Mouse (Mus musculus) ovary, adult 18-20 months (tissue): ENCODE measurements around the gene Bbof1.

ENCODE experiments used
- DNase-seq: peaks from one replicate; pipeline ENCODE4 v3.0.0; 2022; ENCODE audit warnings: low spot score, mixed read lengths

Bbof1 gene

DNA sequence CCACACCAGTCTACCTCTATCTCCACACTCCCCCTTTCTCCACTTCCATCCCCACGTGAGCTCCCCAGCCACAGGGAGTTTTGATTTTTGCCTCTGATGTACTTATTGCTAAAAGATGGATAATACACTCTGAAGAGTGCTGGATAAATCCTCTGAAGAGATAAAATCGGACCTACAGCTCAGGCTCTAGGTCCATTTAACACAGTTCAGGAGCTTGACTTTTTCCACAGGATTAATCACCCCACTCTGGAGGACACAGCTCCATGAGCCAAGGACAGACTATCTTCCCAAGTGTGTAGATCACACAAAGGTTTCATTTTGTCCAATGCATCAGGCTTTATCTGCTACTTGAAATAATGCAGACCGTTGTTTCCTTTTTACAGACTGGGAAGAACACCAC lies 8.8 kb upstream of the Bbof1 start:
- no peak for DNase-seq

DNA sequence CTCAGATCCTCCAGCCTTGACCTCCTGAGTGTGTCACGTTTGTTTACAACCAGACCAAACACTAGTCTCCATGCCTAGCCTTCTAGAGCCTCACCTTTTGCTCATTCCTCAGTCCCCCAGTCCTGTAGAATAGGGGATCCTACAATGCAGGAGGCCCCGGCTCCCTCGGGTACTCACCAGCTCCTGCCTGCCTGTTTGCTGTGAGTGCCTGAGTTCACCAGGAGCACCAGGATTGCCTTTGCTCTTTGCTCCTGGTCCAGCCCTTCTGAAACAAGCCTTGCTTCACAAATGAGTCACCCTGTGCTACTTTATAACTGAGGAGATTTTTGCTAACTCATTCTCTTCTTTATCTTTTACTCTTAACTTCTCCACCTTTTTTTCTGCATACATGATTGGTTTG lies 8.2 kb upstream of the Bbof1 start:
- no peak for DNase-seq

DNA sequence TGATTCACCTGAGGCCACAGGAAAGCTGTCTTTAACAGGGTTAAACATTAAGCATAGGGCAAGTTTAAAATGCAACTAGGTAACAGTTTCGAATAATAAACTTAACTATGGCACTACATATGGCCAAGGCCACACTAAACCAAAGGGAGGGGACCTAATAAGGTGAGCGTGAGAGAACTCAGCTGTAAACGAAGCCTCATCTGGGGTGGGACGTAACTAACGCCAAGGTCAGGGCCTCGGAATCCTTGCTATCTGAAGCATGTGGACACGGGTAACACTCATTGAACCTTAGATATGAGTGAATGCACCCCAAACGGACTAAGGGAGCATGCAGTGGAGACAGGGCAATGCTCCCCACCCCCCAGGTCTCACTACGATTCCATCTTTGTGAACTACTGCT lies 5.9 kb upstream of the Bbof1 start:
- no peak for DNase-seq

DNA sequence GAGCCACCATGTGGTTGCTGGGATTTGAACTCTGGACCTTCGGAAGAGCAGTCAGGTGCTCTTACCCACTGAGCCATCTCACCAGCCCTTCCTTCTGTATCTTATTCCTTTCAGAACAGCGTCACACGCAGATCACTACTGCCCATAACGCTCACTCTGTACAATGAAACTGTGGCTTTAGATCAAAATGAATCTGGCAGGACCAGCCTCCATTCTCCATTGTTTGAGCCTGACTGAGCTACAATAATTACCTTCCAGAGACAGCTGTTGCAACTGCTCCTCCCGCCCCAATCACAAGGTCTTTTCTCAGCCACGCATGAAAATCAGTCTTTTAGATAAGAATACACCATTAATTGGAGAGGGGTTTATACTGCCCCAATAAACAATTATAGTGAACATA lies 4.3 kb upstream of the Bbof1 start:
- DNase-seq: no peak

DNA sequence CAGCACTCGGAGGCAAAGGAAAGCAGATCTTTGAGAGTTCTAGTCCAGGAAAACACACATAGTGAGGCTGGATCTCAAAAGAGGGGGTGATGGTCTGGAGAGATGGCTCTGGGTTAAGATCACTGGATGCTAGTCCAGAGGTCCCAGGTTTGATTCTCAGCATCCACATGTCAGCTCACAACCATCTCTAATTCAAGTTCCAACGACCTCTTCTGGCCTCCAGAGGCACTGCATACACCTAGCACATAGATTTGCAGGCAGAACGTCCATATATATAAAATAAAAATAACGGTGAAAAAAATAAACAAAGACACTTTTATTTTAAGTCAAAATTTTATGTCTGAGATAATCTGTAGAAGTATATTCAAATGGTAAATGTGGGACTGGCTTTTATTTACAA lies 1.6 kb upstream of the Bbof1 start:
- DNase-seq: no peak

DNA sequence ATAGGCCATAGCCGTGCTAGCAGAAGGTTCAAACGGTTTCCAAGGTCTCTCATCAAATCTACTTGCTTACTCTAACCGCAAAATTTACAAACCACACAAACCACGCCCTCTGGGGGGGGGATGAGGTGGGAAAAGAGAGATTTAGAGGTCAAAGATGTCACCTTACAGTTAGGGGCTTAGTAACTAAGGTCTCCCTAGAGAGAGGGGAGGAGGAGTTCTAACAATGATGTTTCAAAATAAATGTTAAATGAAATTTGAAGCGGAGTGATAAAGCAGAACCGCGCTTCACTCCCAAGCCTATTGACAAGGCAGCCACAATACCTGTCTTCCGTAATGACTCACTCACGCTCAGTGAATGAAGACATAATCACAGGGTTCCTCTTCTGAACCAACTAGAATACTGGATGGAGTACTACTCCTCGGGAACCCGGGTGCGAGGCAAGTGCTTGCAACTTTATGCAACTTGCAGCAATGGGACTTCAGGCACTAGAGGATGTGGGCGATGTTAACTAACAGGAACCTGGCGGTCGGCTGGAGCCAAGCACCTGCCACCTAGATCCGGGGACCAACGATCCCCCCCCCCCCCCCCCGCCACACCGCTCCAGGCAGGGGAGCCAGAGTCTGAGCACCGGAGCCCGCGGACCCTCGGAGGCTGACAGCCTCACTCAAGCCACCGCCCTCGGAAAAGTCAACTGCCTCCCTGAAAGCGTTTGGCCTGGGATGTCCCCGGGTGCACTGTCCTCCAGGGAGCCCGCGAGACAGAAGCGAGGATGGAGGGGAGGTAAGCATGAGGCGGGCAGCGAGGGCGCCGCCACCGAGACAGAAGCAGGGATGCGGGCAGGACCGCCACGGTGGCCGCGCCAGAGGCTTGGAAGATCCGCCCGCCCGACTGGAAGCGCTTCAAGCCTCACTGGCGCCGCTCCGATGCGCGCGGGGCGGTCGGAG lies 725 bp upstream of the Bbof1 start:
- no peak for DNase-seq

DNA sequence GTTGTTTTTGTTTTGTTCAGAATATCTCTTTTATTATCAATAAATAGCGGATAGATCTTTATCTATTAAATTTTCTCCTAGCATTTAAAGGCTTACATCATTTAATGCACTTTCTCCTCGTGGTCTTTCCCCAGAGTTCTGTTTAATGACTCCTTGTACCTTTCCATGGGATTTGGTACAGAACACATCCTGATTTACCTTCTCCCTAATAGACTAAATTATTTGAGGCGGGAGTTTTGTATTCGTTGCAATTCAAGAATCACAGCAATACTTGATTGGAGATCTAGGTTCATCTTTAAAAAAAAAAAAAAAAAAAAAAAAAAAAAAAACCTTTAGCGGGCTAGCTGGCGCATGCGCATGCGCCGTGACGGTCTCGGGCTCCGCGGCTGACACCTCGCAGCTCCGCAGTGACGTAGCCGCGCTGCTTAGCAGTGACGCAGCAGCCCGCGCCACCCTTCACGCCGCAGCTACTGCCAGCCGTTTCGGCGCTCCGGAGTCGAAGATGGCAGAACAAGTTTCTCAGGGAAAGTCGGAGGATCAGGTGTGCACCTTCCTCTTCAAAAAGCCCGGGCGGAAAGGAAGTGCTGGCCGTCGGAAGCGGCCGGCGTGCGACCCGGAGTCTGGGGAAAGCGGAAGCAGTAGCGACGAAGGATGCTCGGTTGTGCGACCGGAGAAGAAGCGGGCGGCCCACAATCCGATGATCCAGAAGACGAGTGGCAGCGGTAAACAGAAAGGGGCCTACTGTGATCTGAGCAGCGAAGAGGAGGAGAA lies 8.1 kb downstream of the Bbof1 start, which contains the start of gene Rnf113a2:
Gene Rnf113a2 (plus strand): TSS at position 363 of the 771 bp plus-strand sequence.
- DNase-seq: peak; percentile 64

DNA sequence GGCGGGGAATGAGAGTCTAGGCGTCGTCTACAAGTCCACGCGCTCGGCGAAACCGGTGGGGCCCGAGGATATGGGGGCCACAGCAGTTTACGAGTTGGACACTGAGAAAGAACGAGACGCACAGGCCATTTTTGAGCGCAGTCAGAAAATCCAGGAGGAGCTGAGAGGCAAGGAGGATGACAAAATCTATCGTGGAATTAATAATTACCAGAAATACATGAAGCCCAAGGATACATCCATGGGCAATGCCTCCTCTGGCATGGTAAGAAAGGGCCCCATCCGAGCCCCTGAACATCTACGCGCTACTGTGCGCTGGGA lies 8.7 kb downstream of the Bbof1 start:
- DNase-seq: no peak

DNA sequence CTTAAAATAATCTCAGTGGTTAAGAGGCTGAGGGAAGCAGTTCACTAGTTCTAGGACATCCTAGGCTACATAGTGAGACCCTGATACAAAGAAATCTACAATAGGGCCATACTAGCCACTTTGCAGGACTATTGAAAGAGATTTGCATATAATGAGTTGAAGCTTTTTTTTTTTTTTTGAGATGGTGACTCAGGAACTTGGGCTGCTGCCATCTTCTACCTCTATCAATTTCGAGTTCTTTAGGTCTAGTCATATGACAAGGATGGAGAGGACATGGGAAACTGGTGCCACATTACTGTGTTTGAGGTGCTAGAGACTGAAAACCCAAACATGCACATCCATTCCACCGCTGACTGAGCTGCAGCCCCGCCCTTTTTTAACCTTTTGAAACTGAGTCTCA lies 15.1 kb downstream of the Bbof1 start:
- DNase-seq: no peak

DNA sequence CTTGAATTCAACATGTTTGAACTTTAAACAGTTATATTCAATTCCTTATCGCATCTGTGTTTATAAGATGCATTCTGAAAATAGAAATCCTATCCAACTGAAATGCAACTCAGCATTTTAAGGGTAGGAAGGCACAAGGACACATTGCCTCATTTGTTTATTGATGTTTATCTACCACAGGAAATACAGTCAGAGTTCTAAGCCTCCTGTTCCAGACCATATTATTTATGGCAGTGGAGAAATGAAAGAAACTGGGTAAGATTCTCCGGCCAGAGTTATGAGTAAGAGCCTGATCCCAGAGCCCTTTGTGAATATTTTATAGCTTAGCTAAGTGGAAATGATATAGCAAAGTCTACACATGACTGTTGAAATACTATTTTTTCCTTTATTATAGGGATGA lies 21.0 kb downstream of the Bbof1 start:
- DNase-seq: no peak

DNA sequence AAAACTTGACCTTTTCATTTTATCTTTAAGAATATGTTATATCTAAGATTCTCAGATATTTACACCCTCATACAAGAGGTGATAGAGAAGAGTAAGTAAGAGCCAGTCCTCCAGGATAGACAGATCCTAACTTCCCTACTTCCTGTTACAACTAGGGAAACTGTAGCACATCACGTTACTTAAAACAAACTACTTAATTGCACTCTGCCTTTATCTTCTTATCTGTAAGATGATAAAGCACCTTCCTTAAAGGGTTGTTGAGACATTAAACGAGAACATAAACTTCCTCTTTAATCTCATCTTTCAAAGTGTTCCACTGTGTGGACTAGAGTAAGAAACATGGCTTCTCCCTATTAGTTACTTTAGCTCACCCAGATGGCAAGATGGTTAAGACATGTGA lies 29.8 kb downstream of the Bbof1 start:
- no peak for DNase-seq

DNA sequence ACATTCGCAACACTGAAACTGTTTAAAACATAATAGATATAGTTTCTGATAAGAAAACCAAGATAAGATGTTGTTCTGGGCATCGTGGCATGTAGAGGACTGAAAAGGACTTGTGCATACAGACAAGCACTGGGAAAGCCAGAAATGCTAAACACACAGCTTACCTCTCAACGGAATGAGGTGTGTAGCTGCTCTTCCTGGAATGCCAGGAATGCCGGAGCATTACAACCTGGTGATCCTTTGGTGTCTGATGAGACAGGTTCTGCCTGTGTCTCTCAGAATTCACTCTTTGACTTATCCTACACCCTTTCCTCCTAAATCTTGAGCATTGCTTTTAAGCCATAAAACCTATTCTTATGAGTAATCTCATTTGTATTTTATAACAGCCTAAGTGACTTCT lies 33.7 kb downstream of the Bbof1 start:
- no peak for DNase-seq

DNA sequence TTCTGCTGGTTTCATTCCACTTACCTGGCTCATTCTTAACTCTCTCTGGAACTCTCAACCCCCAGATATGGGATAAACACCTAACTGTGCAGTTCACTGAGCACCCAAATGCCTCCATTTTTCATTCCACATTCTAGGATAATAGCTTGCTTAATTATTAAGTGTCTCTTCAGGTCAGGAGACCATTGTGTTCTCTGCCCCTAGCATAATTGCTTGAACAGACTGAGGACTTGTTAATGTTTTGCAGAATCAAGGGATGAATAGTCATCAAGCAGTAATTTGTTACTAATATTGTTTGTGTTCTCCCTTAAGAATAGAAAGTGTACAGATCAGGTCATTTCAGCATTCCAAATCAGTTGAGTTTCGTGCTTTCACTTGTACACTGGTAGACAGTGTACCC lies 38.5 kb downstream of the Bbof1 start:
- DNase-seq: no peak

DNA sequence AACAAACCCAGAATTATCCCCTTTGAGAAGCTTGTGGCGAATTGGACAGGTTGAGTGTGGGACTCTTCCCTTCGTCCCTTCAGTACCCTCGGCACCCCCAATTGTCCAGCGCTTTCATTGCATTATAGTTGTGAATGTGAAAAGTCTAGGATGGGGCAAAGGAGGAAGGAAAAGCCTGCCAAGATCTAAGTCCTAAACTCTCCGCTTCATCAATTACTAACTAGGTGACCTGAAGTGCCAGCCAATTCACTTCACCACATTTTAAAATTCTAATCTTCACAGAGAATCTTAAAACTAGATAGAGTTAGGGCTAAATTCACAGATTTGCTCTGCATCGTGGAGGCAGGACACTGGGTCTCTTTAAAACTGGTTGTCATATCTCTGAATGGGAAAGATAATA lies 39.3 kb downstream of the Bbof1 start:
- DNase-seq: no peak

DNA sequence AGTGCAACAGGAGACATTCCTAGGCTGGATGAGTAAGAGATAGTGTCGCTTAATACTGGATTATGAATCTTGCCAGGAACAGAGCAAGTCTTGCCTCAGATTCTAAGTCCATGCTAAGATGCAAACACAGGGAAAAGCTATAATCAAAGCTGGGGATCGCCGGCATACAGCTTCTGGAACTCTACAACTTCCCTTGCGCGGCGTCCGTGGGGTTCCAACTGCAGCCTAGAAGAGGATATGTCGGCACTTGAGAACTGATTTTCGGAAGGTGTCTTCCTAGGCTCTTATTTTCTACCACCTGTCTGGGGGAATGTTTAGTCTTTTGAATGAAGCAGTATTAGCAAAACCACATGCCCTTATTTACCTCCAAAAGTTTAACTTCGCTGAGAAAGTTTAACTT lies 41.0 kb downstream of the Bbof1 start:
- no peak for DNase-seq

DNA sequence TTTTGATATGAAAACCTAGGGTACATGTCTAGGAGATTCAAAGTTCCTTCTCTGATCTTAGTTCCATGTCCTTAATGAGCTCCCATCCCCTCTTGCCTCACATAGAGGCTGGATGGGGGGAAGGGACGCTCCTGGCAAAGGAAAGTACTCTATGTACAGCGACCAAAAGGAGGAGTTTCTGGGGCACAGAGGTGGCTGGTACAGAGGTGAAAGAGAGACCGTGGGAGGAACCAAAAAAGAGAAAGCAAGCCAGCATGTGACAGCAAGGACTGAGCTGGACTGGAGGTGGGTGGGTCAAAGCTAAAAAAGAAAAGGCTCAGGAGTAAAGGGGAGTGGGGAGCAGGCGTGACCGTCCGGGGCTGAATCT lies 41.5 kb downstream of the Bbof1 start:
- DNase-seq: peak; percentile 33

DNA sequence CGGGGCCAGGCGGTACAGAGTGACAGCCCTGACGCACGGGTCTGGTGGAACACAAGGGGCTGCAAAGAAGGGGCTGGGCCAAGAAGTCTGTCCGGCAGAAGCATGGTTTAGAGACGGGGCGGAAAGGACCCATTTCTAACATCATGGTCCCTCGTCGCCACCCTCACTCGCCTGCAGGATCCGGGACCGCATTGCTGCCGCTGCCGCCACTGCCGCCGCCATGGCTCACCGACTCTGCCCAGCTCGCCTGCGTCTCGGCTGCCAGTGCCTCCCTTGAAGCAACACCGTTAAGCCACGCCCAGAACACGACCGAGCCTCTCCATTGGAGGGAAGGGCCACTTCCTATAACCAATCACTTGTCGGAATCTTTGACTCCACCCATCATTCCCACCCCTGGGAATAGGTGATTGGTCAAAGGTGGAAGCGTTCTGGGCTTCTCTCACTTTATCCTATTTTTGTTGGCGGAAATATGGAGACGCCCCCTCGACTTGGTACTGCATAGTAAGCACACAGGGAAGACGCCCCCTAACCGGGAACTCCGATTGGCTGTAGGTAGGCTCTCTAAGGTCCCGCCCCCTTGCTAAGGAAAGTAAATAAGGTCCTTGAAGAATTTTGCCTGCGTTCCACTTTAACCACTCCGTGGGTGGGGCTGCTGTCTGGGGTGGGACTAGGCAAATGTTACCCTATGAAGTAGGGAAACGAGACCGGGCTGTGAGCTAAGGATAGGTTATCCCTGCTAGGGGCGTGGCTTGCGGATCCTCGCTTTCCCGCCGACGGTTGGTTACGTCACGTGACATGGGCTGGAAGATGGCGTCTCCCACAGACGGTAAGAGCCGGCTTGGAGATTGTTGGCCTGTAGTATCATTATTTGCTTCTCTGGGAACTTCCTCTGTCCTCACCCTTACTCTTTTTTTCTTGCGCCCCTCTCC lies 42.1 kb downstream of the Bbof1 start, which contains the start of the genes Aldh6a1 and Lin52:
Gene Aldh6a1 (minus strand): TSS at position 287 of the 929 bp plus-strand sequence.
Gene Lin52 (plus strand): TSS at position 705 of the 929 bp plus-strand sequence.
- peak; percentile 98 for DNase-seq

DNA sequence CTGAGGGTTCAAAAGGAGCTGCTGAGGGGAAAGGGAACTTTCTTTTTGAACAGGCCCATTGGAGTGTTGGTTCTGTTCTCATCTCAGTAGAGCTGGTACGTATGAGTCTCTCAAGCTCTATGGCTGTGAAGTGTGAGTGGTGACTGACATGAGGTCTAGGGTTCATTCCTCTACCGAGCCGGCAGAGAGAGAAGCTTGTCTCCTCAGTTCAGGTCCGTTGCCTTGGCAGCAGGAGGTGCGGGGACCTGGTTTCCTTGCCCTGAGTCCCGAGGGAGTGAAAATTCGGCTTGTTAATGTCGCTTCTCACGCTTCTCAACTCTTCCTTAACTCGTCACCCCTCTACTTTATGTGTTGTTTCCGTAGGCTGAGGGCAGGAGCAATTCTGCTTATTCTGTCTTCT lies 42.9 kb downstream of the Bbof1 start:
- DNase-seq: no peak

DNA sequence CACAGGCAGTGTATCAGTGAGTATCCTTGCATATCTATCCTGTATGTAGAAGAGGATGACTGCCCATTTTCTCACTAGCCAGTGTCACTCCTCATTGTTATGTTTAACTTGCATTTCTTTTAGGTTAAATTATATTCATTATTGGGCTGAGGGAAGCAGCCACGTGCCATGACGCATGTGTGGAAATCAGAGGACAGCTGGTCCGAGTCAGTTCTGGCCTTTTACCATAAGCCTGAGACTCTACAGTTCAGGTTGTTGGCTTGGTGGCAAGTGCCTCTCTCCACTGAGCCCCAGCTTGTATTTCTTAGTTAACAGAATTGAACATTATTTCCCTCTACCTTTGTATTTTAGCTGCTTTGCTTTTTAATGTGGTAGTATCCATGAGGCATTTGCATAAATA lies 48.0 kb downstream of the Bbof1 start:
- no peak for DNase-seq

DNA sequence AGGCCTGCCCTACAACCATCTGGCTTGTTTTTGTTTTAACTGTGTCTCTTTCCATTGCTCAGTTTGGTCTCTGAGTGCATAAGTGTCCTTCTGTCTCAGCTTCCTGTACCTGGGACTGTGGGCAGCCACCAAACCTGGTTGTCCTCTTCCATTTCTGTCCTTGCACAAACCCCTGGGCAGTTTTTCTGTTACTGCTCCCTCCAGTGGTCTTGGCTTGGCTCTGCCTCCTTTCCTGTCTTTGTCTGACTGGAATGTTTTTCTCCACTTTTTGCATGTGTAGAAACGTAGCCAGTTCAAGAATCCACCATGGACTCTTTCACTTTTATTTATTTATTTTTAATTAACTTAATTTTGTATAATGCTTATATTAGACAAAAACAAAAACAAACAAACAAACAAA lies 51.0 kb downstream of the Bbof1 start:
- no peak for DNase-seq

DNA sequence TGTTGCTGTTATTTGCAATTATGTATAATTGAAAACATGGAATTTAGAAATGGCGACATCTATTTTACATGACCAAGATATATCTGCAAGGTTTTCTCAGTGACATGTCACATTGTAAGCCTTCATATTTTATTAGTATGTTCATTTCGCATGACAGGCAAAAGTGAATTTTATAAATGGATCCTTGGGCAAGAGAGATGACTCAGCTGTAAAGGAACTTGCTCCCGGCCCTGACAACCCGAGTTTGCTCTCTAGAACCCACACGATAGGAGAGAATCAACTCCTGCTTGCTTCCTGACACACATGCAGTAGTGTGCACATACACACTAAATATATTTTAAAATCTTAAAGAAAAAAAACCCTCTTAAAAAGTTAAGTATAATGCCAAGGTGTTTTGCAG lies 52.5 kb downstream of the Bbof1 start:
- DNase-seq: no peak

DNA sequence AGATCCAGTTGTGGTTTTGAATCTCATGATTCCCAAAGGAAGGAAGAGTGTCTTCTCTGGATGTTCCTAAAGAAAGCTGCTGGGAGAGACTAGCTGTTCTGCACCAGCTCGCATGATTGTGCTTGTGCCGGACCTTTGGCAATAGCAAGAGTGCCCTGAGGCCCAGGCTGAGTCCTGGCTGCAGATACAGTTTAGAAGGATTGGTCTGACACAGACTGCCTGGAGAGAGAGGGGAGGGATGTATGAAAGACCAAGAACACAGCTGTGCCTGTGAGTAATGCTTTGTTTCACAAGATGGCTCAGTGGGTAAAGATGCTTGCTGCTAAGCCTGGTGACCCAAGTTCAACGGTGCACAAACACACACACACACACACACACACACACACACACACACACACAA lies 54.0 kb downstream of the Bbof1 start:
- DNase-seq: no peak
